Mouse (Mus musculus) heart, postnatal 25 days (tissue): ENCODE measurements around the gene Tcf25. TPM values are rescaled to one million over a fixed set of nuclear protein-coding genes. Genes with fewer than 3 reads are reported as not detected.
A peak's percentile ranks its signal among the peaks of the same experiment; 100 is the strongest.
"Not testable (repeated sequence)": the region's sequence is repeated elsewhere in the genome, so short reads cannot be mapped to it uniquely, and the experiment has no call there.

Source experiments
- DNase-seq: peaks from one replicate; pipeline ENCODE4 v3.0.0; 2022; ENCODE audit warnings: low spot score
- intact Hi-C: fragments of 180-260 bp; cut with DNase I; formaldehyde crosslinking; loops from one replicate; pipeline ENCODE4 v1.15.1; 2025
- total RNA-seq, 2 experiments: library from RNA; stranded (reverse); gene quantifications; 2 replicates each; pipeline ENCODE4 v1.2.3; 2021

Tcf25 gene
- total RNA-seq, 2 experiments from 2014 or later = 113 to 157 TPM

- intact Hi-C loops = loop anchor here (5.0 kb wide), 1 partner anchor 106 kb away; the partner anchor contains the start of gene Fanca
- no peak for DNase-seq
These were observed 49.9 kb downstream of the Tcf25 start, which contains the start of gene Def8 for GRCm38 (mm10) chr8:123423441-123423840. TSS of gene Def8 (plus strand) at chr8:123423527.

DNA sequence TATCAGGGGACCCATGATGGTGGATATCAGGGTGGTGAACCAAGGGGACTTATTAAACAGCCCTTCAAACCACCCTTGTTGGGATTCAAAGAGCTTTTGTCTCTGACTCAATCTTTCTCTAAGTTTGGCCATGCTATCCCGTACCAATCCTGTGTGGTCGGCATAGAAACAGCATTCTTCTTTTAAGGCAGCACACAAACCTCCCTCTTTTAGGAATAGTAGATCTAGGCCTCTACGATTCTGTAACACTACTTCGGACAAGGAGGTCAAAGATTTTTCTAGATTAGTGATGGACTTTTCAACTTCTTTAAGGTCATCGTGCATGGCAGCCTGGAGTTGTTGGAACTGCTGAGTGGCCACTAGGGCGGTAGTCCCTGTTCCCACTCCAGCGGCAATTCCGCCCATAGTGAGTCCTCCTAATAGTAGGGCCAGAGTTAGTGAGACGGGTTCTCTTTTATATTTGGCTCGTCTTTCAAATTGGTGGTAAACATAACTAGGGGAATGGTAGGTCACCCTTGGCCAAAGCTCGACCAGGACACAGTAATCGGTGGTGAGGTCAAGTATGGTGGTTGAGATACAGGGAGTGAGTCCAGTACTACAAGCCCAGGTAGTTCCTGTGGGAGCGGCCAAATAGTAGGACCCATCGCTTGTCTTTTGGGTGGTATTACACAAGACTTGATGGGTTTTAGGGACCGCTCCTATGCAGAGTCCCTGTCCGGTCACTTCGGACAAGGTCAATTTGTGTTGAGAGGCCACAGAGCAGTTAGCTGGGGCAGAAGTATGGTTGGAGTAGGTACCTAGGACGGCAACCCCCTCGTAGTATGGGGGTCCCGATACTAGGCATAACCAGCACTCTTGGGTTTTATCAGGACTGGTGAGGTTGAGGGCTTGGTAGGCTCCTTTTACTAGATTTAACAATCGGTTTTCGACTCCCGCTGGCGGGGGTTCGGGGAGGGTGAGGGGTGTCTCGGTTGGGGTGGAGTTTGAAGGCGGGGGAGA lies 53.3 kb downstream of the Tcf25 start:
- no peak for DNase-seq
- intact Hi-C loops = no loop called here

DNA sequence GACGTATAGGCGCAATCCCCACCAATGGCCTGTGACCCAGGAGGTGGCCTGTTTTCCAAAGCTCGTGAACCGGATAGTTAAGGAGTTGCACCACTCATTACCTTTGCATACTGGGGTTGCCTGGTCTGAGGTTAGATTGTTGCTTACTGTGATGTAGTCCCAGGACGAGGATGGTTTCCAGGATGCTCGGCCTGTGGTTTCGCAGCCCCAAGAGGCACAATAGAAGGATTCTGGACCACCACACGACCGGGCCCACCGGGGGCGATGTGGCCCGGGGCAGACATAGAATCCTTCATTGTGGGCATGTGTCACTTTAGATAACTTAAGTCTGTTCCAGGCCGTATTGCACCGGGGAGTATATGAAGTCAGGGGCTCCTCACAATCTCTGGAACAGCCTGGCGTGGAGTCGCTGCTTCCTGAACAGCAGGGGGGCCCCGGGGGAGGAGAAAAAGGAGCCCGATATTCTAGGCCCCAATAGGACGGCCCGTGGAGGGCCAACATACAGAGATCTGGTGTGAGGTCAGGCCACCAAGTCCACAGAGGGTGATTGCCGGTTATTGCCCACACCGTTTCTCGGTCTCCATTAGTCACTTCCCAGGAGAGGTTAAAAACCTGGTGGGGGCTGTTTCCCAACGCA lies 54.2 kb downstream of the Tcf25 start:
- DNase-seq = no peak
- intact Hi-C loops = no loop called here

DNA sequence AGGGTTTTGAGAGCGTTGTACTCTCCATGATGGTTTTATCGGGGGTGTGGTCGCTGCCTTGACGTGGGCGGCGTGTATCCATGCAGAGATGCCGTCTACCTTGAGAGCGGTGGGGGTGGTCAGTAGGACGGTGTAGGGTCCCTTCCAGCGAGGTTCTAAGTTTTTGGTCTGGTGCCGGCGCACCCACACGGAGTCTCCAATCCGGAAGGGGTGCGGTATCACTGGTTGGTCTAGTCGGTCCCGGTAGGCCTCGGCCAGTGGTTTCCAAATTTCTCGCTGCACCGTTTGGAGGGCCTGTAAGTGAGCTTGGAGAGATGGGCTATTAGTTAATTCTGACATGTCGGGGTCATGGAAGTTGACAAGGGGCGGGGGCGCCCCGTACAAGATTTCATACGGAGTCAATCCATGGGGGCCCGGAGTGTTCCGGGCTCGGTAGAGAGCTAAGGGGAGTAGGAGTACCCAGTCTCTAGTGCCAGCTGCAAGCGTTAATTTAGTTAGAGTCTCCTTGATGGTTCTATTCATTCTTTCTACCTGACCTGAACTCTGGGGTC lies 54.9 kb downstream of the Tcf25 start:
- DNase-seq = no peak
- intact Hi-C loops = no loop called here

GRCm38 (mm10) chr8:123428939-123429721 lies 55.6 kb downstream of the Tcf25 start:
- DNase-seq = no peak
- intact Hi-C loops = no loop called here

GRCm38 (mm10) chr8:123429722-123430013 lies 56.1 kb downstream of the Tcf25 start:
- DNase-seq, intact Hi-C loops: not testable (repeated sequence)

GRCm38 (mm10) chr8:123430936-123431335 lies 57.4 kb downstream of the Tcf25 start:
- DNase-seq, intact Hi-C loops: not testable (repeated sequence)

GRCm38 (mm10) chr8:123431616-123432365 lies 58.2 kb downstream of the Tcf25 start:
- intact Hi-C loops = no loop called here

DNA sequence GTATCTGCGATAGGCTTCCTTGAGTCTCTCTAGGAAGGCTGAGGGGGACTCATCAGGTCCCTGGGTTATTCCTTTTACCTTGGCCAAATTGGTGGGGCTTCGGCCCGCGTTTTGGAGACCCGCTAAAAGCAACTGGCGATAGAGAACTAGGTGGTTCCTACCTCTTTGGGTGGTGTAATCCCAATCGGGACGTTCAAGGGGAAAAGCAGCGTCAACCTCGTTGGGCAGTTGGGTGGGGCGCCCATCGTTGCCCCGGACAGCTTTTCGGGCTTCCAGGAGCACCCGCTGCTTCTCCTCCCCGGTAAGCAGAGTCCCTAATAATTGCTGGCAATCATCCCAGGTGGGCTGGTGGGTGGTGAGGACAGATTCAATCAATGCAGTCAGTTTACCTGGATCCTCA lies 58.8 kb downstream of the Tcf25 start:
- no peak for DNase-seq
- intact Hi-C loops = no loop called here

More at GRCm38 (mm10) chr8:123431616-123432365, 58.2 kb downstream of the Tcf25 start:
- DNase-seq = no peak

GRCm38 (mm10) chr8:123433241-123433974 lies 59.9 kb downstream of the Tcf25 start:
- intact Hi-C loops, DNase-seq: not testable (repeated sequence)

DNA sequence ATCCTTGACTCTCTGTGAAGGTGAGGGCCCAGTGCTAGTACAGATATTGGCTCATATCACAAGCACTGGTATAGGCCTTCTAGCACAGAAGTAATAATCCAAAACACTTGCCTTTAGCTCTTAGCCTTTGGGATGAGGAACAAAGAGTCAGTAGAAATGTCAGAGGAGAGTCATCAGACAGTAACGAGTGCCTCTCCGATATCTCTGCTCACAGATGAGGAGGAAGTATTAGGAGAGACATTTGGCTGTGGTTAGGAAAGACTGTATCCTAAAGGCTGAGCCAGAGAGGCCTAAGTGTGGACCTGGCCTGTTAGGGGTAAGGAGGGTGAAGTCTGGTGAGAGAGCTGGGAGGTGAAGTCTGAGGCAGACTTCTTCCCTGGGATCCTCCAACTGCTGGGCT lies 68.2 kb downstream of the Tcf25 start:
- no peak for DNase-seq
- intact Hi-C loops = loop anchor here (1.0 kb wide), 1 partner anchor 36 kb away; the partner anchor contains the start of gene Afg3l1

DNA sequence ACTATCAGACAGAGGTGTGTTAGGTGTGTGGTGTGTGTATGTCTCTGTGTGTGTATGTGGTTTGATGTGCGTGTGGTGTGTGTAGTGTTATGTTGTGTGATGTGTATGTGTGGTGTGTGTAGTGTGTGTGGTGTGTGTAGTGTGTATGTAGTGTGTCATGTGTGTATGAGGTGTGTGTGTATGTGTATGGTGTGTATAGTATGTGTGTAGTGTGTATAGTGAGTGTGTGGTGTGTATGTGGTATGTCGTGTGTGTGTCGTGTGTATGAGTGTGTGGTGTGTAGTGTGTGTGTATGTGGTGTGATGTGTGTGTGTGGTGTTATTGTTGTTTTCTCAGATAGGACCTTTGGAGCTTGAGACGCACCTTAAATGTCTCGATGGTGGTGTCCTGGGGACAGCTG lies 68.8 kb downstream of the Tcf25 start:
- no peak for DNase-seq
- intact Hi-C loops = loop anchor here (1.0 kb wide), 1 partner anchor 35 kb away; the partner anchor contains the start of gene Afg3l1

DNA sequence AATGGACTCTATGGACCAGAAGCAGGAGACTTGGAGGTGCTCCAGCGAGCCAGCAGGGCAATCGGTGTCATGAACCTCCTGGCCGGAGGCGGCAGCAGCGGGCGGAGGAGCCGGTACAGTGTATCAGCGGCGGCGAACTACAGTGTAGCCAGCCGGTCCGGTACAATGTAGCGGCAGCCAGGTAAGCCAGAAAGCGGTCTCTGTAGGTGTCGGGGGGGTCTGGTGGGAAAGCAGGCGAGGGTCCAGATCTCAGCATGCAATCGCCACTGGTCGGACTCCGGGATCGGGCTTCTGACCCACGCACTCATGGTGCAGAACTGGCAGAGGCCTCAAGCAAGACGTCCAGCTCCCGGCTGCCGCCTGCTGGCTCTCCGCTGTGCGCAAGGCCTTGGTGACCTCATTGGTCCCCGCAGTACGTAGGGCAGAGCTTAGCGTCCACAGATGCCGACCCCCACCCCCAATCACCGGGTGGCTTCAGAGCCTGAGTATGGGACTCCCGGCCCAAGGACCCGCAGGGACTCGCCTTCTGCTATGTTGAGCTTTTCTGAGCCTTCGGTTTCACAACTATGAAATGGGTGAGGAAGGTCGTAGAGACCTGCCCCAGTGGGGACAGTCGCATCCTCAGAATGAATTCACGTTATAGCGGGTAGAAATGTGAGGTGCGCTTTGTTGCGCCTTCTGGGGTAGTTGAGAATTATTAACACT lies 69.5 kb downstream of the Tcf25 start:
- DNase-seq = peak; percentile 81
- intact Hi-C loops = loop anchor here (1.0 kb wide), 1 partner anchor 34 kb away; the partner anchor contains the start of gene Afg3l1

GRCm38 (mm10) chr8:123443576-123443921 lies 70.0 kb downstream of the Tcf25 start:
- intact Hi-C loops = no loop called here
- DNase-seq = no peak

DNA sequence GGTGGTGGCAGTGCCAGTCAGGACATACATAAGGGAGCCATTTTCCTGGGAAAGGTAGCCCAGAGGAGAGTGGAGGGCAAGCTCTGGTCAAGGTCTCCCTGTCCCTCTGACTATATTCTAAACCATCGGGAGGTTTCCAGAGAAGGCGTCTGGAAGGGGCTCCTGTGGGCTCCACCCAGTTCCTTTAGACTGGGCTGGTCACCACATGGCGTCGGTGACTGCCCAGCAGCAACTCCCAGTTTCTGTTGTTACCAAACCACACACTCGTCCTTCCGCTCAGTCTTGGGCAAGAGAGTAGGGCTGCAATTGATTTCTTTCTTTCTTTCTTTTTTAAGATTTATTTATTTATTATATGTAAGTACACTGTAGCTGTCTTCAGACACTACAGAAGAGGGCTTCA lies 70.6 kb downstream of the Tcf25 start:
- no peak for DNase-seq
- intact Hi-C loops = no loop called here

- DNase-seq = no peak
- intact Hi-C loops = no loop called here
These were observed 72.4 kb downstream of the Tcf25 start for GRCm38 (mm10) chr8:123445981-123446380.

DNA sequence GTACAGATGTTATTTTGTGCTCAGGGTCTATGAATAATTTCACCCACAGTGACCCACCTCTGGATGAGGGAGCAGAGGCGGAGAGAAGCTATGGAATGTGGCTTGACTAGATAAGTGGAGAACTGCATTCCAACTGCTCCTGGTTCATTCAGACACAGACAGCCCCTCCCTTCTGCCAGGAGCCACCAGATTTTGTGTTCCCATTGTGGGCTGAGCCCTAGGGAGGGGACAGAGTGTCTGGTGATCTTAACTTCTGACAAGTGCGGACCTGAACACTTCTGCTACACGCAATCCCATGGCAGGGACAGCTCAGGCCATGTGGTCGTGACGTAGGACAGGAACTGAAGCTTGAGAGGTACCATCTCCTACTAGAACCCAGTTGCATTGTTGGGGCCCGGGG lies 73.2 kb downstream of the Tcf25 start:
- no peak for DNase-seq
- intact Hi-C loops = no loop called here

GRCm38 (mm10) chr8:123450783-123451182 lies 77.2 kb downstream of the Tcf25 start:
- no peak for DNase-seq
- intact Hi-C loops = no loop called here
